Comparison of ENCODE assay signal across 9 mouse cellular contexts in genomic region chr12:111238778-111239177, GRCm38 (mm10). TPM values are rescaled to one million over a fixed set of nuclear protein-coding genes. Genes with fewer than 3 reads are reported as not detected.
DNase-seq lines count a peak whose midpoint lies in the region; ATAC-seq and TF ChIP-seq lines count a peak whose summit lies in the region.
"Had no signal": no experiment of that assay in that cellular context is flagged by ENCODE, and none has a peak within 500 bp of the region (broad histone marks: within the 10 kb centered on the region; RNA-seq: fewer than 3 reads in every experiment).

No protein-coding gene starts in this region.

- H3K9ac ChIP-seq in heart, embryonic 13.5 days, result no peak overlapping the region
- H3K9ac ChIP-seq in heart, embryonic 12.5 days, result no peak overlapping the region

- H3K36me3 ChIP-seq in heart, embryonic 13.5 days, result peaks cover 45% of the 10 kb centered on the region
- H3K36me3 ChIP-seq in heart, embryonic 12.5 days, result peaks cover 29% of the 10 kb centered on the region

- peaks cover 21% of the 10 kb centered on the region for H3K4me1 ChIP-seq in heart, embryonic 13.5 days
- H3K4me1 ChIP-seq in heart, embryonic 12.5 days (replicated peaks), result peaks cover 20% of the 10 kb centered on the region

- intact Hi-C loops in gastrocnemius, adult 2 months (cut with DNase I), result no loop called here

- peak; percentile 15 for DNase-seq in T-cell, adult 2 months (ENCODE audit: low spot score)
- peak; percentile 36 for DNase-seq in forelimb bud, embryonic 11.5 days (ENCODE audit: low read depth, low spot score)
- peak; percentile 36 to 52 for DNase-seq in layer of hippocampus, postnatal 10 days (ENCODE audit: low spot score in 2 of 2)
- DNase-seq in yolk sac, embryonic 10.5 days (ENCODE audit: low spot score), result peak; percentile 15
- no peak for DNase-seq in gastrocnemius, adult 2 months
- DNase-seq in natural killer cell, adult 2 months (ENCODE audit: low spot score in 2 of 2), result no peak

- H3K27ac ChIP-seq in heart, embryonic 13.5 days (replicated peaks), result 0 out of 2 replicates have a peak overlapping the region, but pooled peaks have one; percentile 17
- no peak overlapping the region for H3K27ac ChIP-seq in heart, embryonic 12.5 days (ENCODE audit: poor library complexity, severe bottlenecking)
- H3K27ac ChIP-seq in gastrocnemius, adult 2 months, result no peak overlapping the region
- H3K27ac ChIP-seq: macrophage had no signal

- no peak for ATAC-seq in heart, embryonic 13.5 days (ENCODE audit: extremely low read depth, insufficient number of reproducible peaks, low FRiP score, low TSS enrichment)
- ATAC-seq in heart, embryonic 12.5 days (ENCODE audit: insufficient number of reproducible peaks, low FRiP score), result no peak

- TF ChIP-seq CTCF in gastrocnemius, adult 2 months (IDR thresholded peaks at IDR 0.05), result no peak

- 50% methylated on average over 4 of the region's 4 CpGs for WGBS in heart, embryonic 13.5 days
- WGBS in heart, embryonic 12.5 days, result 58% methylated on average over 4 of the region's 4 CpGs

- H3K27me3 ChIP-seq in heart, embryonic 13.5 days (replicated peaks), result no peaks in the 10 kb centered on the region
- no peaks in the 10 kb centered on the region for H3K27me3 ChIP-seq in heart, embryonic 12.5 days (replicated peaks)

- H3K4me2 ChIP-seq in heart, embryonic 13.5 days, result no peak overlapping the region
- no peak overlapping the region for H3K4me2 ChIP-seq in heart, embryonic 12.5 days

- no peaks in the 10 kb centered on the region for H3K9me3 ChIP-seq in heart, embryonic 13.5 days
- H3K9me3 ChIP-seq in heart, embryonic 12.5 days (replicated peaks), result no peaks in the 10 kb centered on the region

- H3K4me3 ChIP-seq in heart, embryonic 13.5 days, result no peak overlapping the region
- no peak overlapping the region for H3K4me3 ChIP-seq in heart, embryonic 12.5 days
- H3K4me3 ChIP-seq in gastrocnemius, adult 2 months, result no peak overlapping the region

RNA-seq across cellular contexts. Expression of gene Amn, which starts 32.1 kb away (rescaled TPM):
- 2.9 and 3.4 TPM in 2 replicates for polyA plus RNA-seq in heart, embryonic 13.5 days (2015; fragmentation: Nextera tagmentation; extraction: Ambion mirVana)
- polyA plus RNA-seq in heart, embryonic 12.5 days (2016; fragmentation: Nextera tagmentation; extraction: Ambion mirVana), result 2.0 and 3.5 TPM in 2 replicates
- 10 to 100 TPM; 17.8 to 19.6 TPM for total RNA-seq in layer of hippocampus, postnatal 10 days (2021)
- total RNA-seq in gastrocnemius, adult 2 months (2021), result not detected
- polyA plus RNA-seq: macrophage had no signal

RNA-seq across cellular contexts. Expression of gene 4930595D18Rik, which starts 54.5 kb away (rescaled TPM):
- not detected in 2 replicates for polyA plus RNA-seq in heart, embryonic 13.5 days (2015; fragmentation: Nextera tagmentation; extraction: Ambion mirVana)
- polyA plus RNA-seq in heart, embryonic 12.5 days (2016; fragmentation: Nextera tagmentation; extraction: Ambion mirVana), result not detected in 2 replicates
- not detected for total RNA-seq in layer of hippocampus, postnatal 10 days (2021)
- total RNA-seq in gastrocnemius, adult 2 months (2021), result under 1 TPM in 1 of 2 experiments, not detected in 1; 0.28 TPM
- polyA plus RNA-seq: macrophage had no signal

Comparison
In these comparisons a context has a peak if more than half of its experiments do, and no peak if none do; other contexts are left out.
1. DNase-seq: peak in T-cell, adult 2 months (single experiment), forelimb bud, embryonic 11.5 days (single experiment), layer of hippocampus, postnatal 10 days (2 of 2) and yolk sac, embryonic 10.5 days (single experiment); none in gastrocnemius, adult 2 months (single experiment) and natural killer cell, adult 2 months (0 of 2).
2. RNA of gene Amn, which starts 32.1 kb away (total RNA-seq): 17.8 to 19.6 TPM in layer of hippocampus, postnatal 10 days; not detected in gastrocnemius, adult 2 months; every median in the first group is over 10 times any median in the second.